Mouse (Mus musculus) mammary gland, adult 2 months (tissue): Measurements from ENCODE around the gene Gm8334. TPM values are rescaled to one million over a fixed set of nuclear protein-coding genes. Genes with fewer than 3 reads are reported as not detected.

ENCODE experiments used
- polyA plus RNA-seq: library from polyadenylated mRNA; depleted of rRNA; stranded (reverse); fragments of >200 nt; gene quantifications from 2 replicates; pipeline ENCODE4 v1.2.3, GENCODE M21; 2012; ENCODE audit warnings: low replicate concordance; rRNA removed

The Gm8334 gene
- polyA plus RNA-seq = not detected in 2 replicates

DNA sequence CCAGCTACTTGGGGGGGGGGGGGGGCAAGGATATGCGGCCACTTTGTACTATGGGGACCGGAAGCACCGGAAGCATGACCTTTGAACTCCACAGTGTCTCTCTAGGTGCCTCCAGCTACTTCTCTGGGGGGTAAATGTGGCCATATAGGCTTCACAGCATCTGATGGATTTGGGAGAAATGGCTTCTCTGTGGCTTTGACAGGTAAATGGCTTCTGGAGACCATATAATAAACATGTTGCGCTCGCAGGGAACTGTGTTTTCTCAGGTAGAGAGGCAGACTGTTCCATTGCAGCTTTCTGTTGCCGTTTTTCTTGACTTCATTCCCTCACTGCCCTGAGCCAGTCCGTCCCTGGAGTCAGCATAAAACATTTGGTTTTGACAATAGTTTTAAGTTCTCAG is at the start of gene Gm8334:
Gene Gm8334, minus strand, starts transcription at position 101 of the 400 bp plus-strand sequence.

DNA sequence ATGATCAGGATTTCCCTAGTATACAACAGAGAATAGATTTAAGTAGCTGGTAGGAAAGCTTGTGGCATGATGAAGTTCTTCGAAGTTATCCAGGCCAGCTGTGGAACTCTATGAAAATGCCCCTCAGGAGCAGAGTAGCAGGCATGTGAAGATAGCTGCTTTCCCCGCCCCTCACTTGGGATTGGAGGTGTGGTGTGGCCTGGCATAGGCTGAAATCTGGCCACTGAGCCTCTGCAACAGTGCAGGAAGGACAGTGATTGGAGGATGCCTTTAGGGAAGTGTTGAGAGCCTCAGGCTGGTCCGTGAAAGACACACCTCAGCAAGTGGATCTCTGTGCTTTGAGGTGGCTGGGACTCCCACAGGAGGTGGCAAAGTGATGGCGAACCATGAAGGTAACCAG is 48.3 kb upstream of the Gm8334 start, which contains the start of gene Gm15127:
Gene Gm15127, plus strand, starts transcription at position 301 of the 400 bp plus-strand sequence.

Other genes with a start within 250 kb of the Gm8334 start
- not detected in 2 replicates for gene Gm15114, start 126.2 kb downstream of the Gm8334 start, polyA plus RNA-seq
- not detected in 2 replicates for gene Gm15127, start 48.4 kb upstream of the Gm8334 start, polyA plus RNA-seq
- not detected in 2 replicates for gene Luzp4, start 242.5 kb upstream of the Gm8334 start, polyA plus RNA-seq